Mouse (Mus musculus): Measurements from ENCODE around the gene Nts. TPM values are rescaled to one million over a fixed set of nuclear protein-coding genes. Genes with fewer than 3 reads are reported as not detected.
"Not testable (repeated sequence)": the region's sequence is repeated elsewhere in the genome, so short reads cannot be mapped to it uniquely, and the experiment has no call there.

The Nts gene
- under 1 TPM; 0.56 to 0.77 TPM for total RNA-seq (2021)
- long read RNA-seq, experiment 1, partial matches to known transcripts, result 0 of 1 reads
- long read RNA-seq, experiment 1, other reads (novel, unspliced or antisense), result 0 of 1 reads
- long read RNA-seq, experiment 2, result 0 reads

DNA sequence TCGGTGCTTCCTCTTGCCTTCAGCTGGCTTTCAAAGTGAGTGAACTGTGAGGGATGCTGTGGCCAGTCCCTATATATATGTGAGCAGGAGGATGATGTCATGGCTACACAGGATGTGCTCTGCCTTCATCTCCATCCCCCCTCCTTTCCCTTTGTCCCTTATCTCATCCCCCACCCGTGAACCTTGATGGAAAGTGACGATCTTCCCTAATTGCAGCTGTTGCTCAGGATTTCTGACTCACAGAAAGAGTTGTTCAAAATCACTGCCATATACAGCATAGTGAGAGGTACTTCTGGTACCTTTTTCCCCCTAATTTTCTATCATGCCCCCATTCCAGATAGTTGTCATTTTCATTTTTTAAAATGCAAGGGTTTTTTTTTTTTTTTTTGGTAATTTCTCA is at the start of gene Nts:
Gene Nts, minus strand, starts transcription at position 101 of the 400 bp plus-strand sequence.
- no peak for DNase-seq

GRCm38 (mm10) chr10:102527901-102528300 is 37.6 kb upstream of the Nts start:
- no peak for DNase-seq

- DNase-seq, result no peak
Observed at GRCm38 (mm10) chr10:102514159-102514558, 23.9 kb upstream of the Nts start.

DNA sequence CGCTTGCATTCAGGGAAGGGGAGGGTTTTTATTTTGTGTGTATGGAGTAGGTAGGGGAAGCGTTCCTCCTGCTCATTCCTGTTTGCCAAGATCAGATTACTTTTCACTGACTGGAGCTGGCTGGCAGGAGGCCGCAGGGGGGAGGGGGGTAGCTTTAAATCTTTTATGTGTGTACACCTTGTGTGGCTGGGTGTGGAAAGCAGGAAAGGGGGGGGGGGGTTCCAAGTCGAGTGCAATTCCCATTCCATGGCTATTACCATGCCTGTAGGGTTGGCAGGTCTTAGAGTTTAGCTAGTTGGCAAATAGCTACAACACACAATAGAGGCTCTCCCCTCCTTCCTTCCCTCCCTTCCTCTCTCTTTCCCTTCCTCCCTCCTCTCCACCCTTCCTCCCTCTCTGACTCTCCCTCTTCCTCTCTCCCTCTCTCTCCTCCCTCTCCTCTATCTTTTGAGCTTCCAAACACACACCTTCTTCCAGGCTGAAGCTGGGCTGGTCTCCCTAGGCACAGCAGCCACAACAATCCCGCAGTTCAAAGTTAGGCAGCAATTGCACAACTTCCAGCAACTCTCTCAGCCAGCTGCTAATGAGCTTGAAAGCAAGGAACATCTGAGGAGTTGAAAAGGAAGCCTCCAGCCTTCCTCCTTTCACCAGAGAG is 21.6 kb upstream of the Nts start, which contains the start of gene Rassf9:
Gene Rassf9, plus strand, starts transcription at position 416 of the 655 bp plus-strand sequence.
- DNase-seq, result no peak

- DNase-seq, result no peak
Observed at GRCm38 (mm10) chr10:102511461-102511806, 21.1 kb upstream of the Nts start.

GRCm38 (mm10) chr10:102507386-102507785 is 17.1 kb upstream of the Nts start:
- no peak for DNase-seq

- DNase-seq, result no peak
Observed at GRCm38 (mm10) chr10:102498754-102499153, 8.5 kb upstream of the Nts start.

GRCm38 (mm10) chr10:102491792-102492191 is 1.5 kb upstream of the Nts start:
- DNase-seq, result peak; percentile 29

DNA sequence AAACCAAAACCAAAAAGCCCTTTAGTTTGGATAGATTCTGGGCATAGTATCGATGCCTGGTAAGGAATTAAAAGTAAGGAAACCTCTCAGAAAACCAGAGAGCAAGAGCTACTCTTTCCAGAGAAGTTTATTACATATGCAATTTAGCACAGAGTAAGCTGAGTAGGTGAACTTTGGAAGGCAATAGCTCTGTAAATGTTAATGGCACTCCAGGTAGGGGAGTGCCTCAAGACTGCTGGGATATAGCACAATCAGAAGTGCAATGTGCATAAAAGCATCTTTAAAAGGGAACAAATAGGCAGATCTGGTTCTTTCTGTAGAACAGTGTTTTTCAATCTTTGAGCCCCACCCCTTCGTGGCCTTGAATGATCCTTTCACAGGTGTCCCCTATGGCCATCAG is 20.9 kb downstream of the Nts start:
- no peak for DNase-seq

- no peak for DNase-seq
Observed at GRCm38 (mm10) chr10:102451756-102452155, 38.5 kb downstream of the Nts start.

DNA sequence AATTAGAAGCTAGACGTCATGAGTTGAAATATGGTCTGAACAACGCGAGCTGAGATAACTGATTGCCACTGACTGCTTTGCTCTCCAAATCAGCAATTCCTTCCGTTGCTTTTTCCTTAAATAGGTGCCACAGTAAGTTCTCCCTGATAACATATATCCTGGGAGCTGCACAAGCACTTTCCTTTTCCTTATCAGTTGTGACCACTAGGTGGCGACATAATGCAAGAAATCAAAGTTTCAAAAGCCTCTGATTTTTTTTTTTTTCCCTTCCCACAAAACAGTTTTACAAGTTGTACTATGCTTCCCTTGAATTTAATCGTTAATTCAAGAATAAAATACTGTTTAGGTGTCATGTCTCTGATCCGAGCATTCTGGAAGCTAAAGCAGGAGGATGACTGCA is 40.8 kb downstream of the Nts start:
- peak; percentile 32 for DNase-seq

DNA sequence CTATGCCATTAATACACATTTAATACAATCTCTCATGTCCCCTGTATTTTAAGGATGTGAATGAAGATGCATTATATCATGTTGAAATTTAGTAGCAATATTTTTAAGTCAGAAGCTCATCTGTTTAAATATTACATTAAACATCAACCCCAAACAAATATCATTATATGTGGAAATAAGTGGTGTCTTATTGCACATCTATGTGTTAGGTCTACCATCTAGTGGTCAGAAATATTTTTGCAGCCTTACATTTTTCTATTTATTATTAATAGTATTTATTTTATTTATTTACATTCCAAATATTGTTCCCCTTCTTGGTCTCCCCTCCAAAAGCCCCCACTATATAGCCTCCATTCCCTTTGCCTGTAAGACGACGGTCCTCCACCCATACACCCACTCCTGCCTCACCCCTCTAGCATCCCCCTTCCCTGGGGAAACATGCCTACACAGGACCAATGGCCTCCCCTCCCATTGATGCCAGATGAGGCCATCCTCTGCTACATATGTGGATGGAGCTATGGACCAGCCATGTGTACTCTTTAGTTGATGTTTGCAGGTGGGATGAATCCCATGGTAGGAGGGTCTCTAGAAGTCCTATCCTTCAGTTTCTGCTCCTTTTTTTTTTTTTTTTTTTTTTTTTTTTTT is 45.3 kb downstream of the Nts start:
- DNase-seq, result no peak

- DNase-seq, result not testable (repeated sequence)
Observed at GRCm38 (mm10) chr10:102435467-102435866, 54.8 kb downstream of the Nts start.

GRCm38 (mm10) chr10:102435048-102435447 is 55.2 kb downstream of the Nts start:
- peak; percentile 23 for DNase-seq

Other genes starting within 250 kb of the Nts start
- 1 to 10 TPM; 1.9 to 2.0 TPM for gene Rassf9, start 21.7 kb upstream of the Nts start, total RNA-seq (2021)

Measured in gastrocnemius, postnatal 10 days (tissue).